Mouse (Mus musculus): ENCODE measurements around the gene Adipor2.

Gene Adipor2

GRCm38 (mm10) chr6:119320481-119320880 is 97.0 kb downstream of the Adipor2 start:
- intact Hi-C loops (cut with DNase I) = loop anchor here (5.0 kb wide), 1 partner anchor 83 kb away; the partner anchor contains the start of gene Cacna2d4

- intact Hi-C loops (cut with DNase I) = no loop called here
Measured at GRCm38 (mm10) chr6:119319358-119319757, 98.1 kb downstream of the Adipor2 start.

GRCm38 (mm10) chr6:119318732-119319131 is 98.8 kb downstream of the Adipor2 start:
- intact Hi-C loops (cut with DNase I) = no loop called here

GRCm38 (mm10) chr6:119314751-119315476 is 102.6 kb downstream of the Adipor2 start:
- intact Hi-C loops (cut with DNase I) = no loop called here

- intact Hi-C loops (cut with DNase I) = no loop called here
Measured at GRCm38 (mm10) chr6:119313588-119314375, 103.7 kb downstream of the Adipor2 start.

- intact Hi-C loops (cut with DNase I) = no loop called here
Measured at GRCm38 (mm10) chr6:119313096-119313495, 104.4 kb downstream of the Adipor2 start.

GRCm38 (mm10) chr6:119312381-119312780 is 105.1 kb downstream of the Adipor2 start:
- intact Hi-C loops (cut with DNase I) = no loop called here

GRCm38 (mm10) chr6:119310176-119310575 is 107.3 kb downstream of the Adipor2 start:
- intact Hi-C loops (cut with DNase I) = no loop called here

- intact Hi-C loops (cut with DNase I) = no loop called here
Measured at GRCm38 (mm10) chr6:119307867-119308413, 109.6 kb downstream of the Adipor2 start.

GRCm38 (mm10) chr6:119303331-119303730 is 114.2 kb downstream of the Adipor2 start:
- intact Hi-C loops (cut with DNase I) = no loop called here
